Mouse (Mus musculus) E14TG2a.4 (cell line): ENCODE results near the gene Akap13.
"Not testable (repeated sequence)": the region's sequence is repeated elsewhere in the genome, so short reads cannot be mapped to it uniquely, and the experiment has no call there.

ENCODE experiments used
- H3K27me3 ChIP-seq: 2 replicates; pipeline ENCODE4 v1.6.1; 2014; ENCODE audit warnings: low read length, control low read depth; ENCODE audit not compliant: insufficient read depth
- H3K36me3 ChIP-seq: 2 replicates; pipeline ENCODE4 v1.6.1; 2014; ENCODE audit warnings: low read length, control low read depth; ENCODE audit not compliant: insufficient read depth
- H3K4me1 ChIP-seq: replicated peaks from 2 replicates; pipeline ENCODE4 v1.6.1; 2014; ENCODE audit warnings: low read depth, low read length, control low read depth
- H3K4me3 ChIP-seq: replicated peaks from 2 replicates; pipeline ENCODE4 v1.5.1; 2014; ENCODE audit warnings: mild to moderate bottlenecking, low read length
- H3K9me3 ChIP-seq: 2 replicates; pipeline ENCODE4 v1.6.1; 2014; ENCODE audit warnings: low read length, control low read depth
- CTCF ChIP-seq: conservative IDR thresholded peaks from 2 replicates; pipeline ENCODE4 v1.5.1; 2014; ENCODE audit warnings: low read length
- NANOG ChIP-seq: IDR thresholded peaks from 2 replicates; pipeline ENCODE4 v1.6.1; 2014; ENCODE audit warnings: borderline replicate concordance, low read length, mixed read lengths
- POU5F1 ChIP-seq: IDR thresholded peaks from 2 replicates; pipeline ENCODE4 v1.6.1; 2014; ENCODE audit warnings: low read length, borderline replicate concordance

Akap13 gene

DNA sequence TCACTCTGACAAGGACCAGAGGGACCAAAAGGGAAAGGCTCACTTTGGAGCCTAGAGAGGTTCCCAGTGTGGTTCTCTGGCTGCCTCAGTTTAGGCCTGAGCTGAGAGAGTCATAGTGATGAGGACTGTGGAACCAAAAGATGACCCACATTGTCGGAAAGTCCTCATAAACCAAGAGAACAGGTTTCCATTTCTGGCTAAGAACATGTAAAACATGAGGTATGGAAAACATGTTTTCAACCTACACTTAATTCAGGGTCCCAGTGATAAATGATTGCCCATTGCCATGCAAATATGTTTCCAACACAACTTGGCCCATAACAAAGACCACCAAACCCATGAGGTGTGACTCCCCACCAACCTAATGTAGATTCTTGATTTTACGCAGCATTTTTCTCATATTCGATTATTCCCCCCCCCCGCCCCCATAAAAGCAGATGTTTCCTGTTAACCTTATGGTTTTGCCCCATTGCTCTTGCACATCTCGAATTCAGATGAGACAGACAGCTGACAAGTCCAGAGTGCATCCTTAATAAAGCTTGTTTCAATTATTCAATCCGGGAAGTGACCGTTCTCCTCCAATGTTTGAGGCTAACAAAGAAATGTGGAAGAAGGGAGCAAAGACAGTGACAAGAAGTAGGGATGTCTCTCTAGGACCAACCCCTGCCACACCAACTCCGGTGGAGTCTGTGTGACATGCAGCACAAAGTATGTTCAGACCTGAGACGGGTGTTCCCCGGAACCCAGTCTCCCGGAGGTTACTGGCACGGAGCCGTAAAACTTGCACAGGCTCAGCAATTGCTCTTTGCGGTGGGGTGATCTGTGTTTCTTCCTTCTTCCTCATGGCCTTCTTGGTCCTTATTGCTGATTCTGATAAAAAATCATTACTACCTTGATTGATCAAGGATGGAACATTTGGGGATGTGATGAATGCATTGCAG lies 330.3 kb downstream of the Akap13 start:
- peaks cover 21% of the 10 kb centered on the region for H3K4me1 ChIP-seq
- no peaks in the 10 kb centered on the region for H3K36me3 ChIP-seq
- H3K4me3 ChIP-seq, result no peak overlapping the region
- no peak for TF ChIP-seq NANOG
- no peak for TF ChIP-seq CTCF
- no peak for TF ChIP-seq POU5F1
- H3K9me3 ChIP-seq, result peaks cover 7% of the 10 kb centered on the region
- H3K27me3 ChIP-seq, result no peaks in the 10 kb centered on the region

DNA sequence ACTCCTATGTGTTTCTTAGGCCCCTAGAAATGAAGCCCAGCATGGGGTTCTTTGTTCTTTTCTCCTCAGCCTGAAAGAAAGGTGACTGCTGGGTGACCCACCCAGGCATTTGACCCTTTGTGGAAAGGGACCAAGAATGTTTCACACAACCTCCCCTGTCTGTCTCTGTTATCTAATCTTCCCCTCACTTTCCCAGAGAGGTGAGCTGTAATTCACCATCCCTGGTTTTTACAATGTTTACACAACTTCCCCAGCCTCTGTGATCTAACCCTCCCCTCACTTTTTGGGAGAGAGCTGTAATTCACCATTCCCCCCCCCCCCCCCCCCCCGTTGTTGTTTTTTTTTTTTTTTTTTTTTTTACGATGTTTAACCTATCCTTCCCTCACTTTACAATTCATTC lies 331.5 kb downstream of the Akap13 start:
- Histone ChIP-seq H3K9me3 (peaks cover 3% of the 10 kb centered on the region), H3K4me3 (no peak overlapping the region), H3K36me3 (no peaks in the 10 kb centered on the region), H3K4me1 (peaks cover 20% of the 10 kb centered on the region), H3K27me3 (no peaks in the 10 kb centered on the region)
- TF ChIP-seq CTCF (no peak), POU5F1 (no peak)

DNA sequence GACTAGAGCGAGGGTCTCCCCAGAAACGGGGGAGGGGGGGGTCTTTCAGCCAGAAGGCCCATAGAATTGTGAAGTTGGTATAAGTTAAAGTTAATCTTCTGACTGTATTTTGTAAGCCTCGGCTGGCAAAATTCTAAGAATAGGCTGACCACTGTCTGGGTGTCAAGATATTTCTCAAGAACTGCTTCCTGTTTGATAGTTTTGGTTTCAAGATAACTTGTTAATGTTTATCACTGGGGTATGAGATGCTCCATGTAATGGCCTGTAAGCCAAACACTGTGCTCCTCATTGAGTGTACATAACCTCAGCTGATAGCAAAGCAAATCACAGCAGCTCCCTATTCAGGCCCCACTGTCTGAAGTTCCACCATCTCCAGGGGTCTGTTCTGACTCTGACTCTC lies 332.0 kb downstream of the Akap13 start:
- Histone ChIP-seq H3K4me3 (no peak overlapping the region), H3K9me3 (peaks cover 3% of the 10 kb centered on the region), H3K27me3 (no peaks in the 10 kb centered on the region), H3K4me1 (peaks cover 20% of the 10 kb centered on the region), H3K36me3 (no peaks in the 10 kb centered on the region)
- no peak for TF ChIP-seq POU5F1
- no peak for TF ChIP-seq CTCF
- TF ChIP-seq NANOG, result no peak

DNA sequence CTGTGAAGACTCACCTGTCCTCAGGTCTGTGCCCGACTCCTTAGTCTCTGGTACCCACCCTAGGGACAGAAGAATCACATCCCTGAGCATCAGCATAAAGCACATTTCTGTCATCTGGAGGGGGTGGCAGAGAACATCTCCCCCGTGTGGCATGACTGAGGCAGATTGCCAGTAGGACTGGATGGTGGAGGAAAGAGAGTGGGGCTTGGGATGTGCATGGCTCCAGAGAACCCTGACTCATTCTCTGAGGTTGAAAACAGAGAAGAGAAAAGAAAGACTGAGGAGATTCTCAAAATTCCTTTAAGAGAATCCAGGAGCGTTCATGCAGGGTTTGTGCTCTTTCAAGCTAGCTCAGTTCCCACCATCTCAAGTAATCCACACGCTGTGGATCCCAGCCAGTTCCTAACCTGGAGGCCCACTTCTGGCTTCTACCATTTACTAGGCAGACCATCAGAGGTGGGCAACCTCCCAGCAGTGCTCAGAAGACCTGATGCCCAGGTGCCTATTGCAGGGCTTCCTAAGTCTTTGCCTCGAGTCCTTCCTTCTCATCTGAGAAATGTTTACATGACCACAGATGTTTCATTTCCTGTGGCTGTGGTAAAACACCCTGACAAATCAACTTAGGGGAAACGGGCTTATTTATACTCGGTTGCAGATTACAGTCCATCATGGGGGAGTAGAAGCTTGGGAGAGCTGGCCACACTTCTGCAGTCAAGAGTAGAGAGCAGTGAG lies 332.9 kb downstream of the Akap13 start:
- H3K4me1 ChIP-seq, result peaks cover 20% of the 10 kb centered on the region
- H3K9me3 ChIP-seq, H3K4me3 ChIP-seq, H3K27me3 ChIP-seq, H3K36me3 ChIP-seq: not testable (repeated sequence)

DNA sequence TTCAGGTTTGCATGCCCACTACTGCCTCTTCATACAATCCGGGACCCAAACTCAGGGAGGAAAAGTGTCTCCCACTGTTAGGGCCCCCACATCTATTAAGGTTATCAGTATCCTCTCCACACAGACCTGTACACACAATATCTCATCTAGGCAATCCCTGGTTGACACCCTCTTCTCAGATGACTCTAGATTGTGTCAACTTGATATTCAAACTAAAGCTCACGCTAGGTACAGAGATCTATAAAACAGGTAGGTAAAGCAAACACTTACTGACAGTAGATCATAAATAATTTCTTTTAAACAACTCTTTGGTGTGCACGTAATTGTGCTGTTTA lies 333.4 kb downstream of the Akap13 start:
- not testable (repeated sequence) for H3K9me3 ChIP-seq, H3K36me3 ChIP-seq, H3K4me3 ChIP-seq, H3K27me3 ChIP-seq
- peaks cover 20% of the 10 kb centered on the region for H3K4me1 ChIP-seq

DNA sequence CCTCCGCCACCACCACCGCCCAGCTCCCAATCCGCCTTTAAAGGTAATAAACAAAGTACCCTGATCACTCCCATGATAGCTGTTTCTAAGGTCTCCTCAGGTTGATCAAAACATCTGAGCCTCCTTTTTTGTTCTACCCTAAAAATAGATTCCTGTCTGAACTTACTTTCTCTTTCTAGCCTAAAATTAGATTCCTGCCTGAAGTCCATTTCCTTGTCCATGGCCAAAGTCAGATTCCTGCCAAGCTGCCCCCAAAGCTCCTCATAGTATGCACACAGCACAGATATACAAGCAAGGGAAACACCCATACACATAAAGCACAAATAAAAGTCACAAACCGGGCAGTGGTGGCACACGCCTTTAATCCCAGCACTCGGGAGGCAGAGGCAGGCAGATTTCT lies 334.4 kb downstream of the Akap13 start:
- H3K27me3 ChIP-seq, result no peaks in the 10 kb centered on the region
- TF ChIP-seq CTCF, result no peak
- no peak for TF ChIP-seq POU5F1
- TF ChIP-seq NANOG, result no peak
- peaks cover 20% of the 10 kb centered on the region for H3K4me1 ChIP-seq
- no peak overlapping the region for H3K4me3 ChIP-seq
- no peaks in the 10 kb centered on the region for H3K36me3 ChIP-seq
- H3K9me3 ChIP-seq, result no peaks in the 10 kb centered on the region

DNA sequence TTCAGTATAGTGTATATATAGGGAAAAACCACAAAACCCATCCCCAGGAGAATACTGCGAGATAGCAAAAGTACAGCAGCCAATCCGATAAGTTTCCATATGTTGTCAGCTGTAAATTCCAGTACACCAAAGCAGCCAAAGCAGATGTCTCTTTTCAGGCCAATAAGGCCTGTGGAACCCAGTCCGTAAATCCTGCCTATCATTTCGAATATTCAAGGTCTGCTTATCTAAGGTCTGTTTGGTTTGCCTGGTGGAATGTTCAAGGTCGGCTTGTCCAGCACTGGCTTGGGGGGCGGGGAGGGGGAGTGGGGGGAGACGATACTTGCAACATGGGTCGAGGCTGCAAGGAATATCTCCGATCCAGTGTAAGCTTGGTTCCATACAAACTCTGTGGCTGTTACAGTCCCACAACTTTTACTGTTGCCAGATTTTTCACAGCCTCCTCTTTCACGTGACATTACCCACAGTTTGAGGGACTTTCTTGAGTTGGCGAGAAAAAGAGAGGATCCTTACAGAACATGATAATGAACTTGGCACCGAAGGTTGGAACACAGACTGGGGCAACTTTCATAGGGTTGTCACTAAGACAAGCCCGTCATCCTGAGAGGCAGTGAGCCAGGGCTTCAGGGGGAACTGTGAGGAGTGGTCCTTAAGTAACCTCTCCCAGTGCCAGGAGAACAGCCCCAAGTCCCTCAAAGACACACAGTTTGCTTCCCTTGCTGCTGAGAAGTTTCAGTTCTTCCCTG lies 335.9 kb downstream of the Akap13 start:
- H3K36me3 ChIP-seq, H3K4me3 ChIP-seq, H3K9me3 ChIP-seq, H3K27me3 ChIP-seq: not testable (repeated sequence)
- peaks cover 12% of the 10 kb centered on the region for H3K4me1 ChIP-seq

DNA sequence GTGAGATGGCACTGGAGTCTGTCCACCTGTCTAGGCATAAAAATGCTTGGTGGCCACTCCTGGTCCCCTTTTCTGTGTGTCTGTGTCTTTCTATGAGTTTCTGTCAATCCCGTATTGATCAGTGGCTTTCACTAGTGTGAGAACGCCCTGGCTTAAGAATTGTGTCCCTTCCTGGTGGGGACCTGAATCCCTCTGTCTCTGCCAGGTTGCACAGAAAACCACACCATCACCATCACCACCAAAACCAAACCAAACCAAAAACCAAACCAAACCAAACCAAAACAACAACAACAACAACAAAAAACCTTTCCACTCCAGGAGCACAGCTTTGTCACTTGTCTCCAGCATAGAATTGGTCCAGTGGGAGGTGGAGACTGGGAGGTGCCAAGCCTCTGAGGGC lies 337.8 kb downstream of the Akap13 start:
- no peaks in the 10 kb centered on the region for H3K27me3 ChIP-seq
- peaks cover 23% of the 10 kb centered on the region for H3K9me3 ChIP-seq
- TF ChIP-seq NANOG (no peak), POU5F1 (no peak), CTCF (no peak)
- H3K36me3 ChIP-seq, result no peaks in the 10 kb centered on the region
- H3K4me3 ChIP-seq, result no peak overlapping the region
- peaks cover 6% of the 10 kb centered on the region for H3K4me1 ChIP-seq
